Mouse (Mus musculus): ENCODE results near the gene Btrc. TPM values are rescaled to one million over a fixed set of nuclear protein-coding genes. Genes with fewer than 3 reads are reported as not detected.
A peak's percentile ranks its signal among the peaks of the same experiment; 100 is the strongest.

Btrc gene
- polyA plus RNA-seq, 1 experiment from 2014 or later, result 65.1 TPM

DNA sequence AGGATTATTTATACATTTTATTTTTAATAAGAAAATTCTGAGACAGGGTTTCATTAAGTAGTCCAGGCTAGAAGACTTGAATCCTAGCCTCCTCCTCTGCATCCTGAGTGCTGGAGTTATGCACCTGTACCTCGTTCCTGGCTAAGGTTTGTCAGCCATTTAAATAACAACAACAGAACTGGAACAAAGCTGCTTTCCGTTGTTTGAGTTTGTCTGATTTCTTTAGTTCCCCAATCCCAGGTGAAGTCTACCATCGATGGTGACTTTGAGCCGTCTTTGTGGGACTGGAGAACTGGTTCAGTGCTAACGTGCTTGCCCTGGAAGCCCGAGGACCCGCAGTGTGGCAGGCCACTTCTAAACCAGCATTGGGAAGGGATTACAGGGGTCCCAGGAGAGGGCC lies 93.4 kb downstream of the Btrc start:
- Histone ChIP-seq H3K4me1 (replicated peaks; ENCODE audit: control insufficient read depth, insufficient read depth, low read length) (peaks cover 14% of the 10 kb centered on the region), H3K9ac (replicated peaks; ENCODE audit: low read depth, low read length) (no peak overlapping the region), H3K27me3 (replicated peaks; ENCODE audit: control insufficient read depth, insufficient read depth, low read length) (no peaks in the 10 kb centered on the region), H3K4me2 (ENCODE audit: low read length) (no peak overlapping the region), H3K27ac (ENCODE audit: low read length) (no peak overlapping the region), H3K36me3 (ENCODE audit: control insufficient read depth, insufficient read depth) (no peaks in the 10 kb centered on the region), H3K9me3 (ENCODE audit: control insufficient read depth, low read length) (no peaks in the 10 kb centered on the region), H3K4me3 (replicated peaks; ENCODE audit: low read length) (no peak overlapping the region)
- no peak for ATAC-seq
- 80% methylated on average over 7 of the region's 7 CpGs for WGBS

DNA sequence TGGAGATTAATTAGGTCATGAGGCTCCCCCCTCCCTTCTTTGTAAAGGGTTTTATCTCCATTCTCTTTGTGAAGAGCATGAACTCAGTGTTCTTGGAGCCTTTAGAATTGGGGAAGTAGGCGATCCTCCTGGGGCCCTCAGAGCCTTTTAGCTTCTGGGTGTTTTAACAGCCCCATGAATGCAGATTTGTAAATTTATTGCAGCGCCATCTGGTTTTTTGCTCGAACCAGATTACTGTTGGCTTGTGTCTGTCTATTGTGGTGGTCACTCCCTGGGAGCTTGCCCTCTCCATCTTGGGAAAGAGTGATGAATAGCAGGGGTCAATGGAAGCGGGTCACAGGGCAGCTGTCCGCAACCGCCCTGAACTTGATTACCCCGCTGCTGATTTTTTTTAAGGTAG lies 95.2 kb downstream of the Btrc start:
- Histone ChIP-seq H3K4me1 (replicated peaks; ENCODE audit: control insufficient read depth, insufficient read depth, low read length) (peaks cover 14% of the 10 kb centered on the region), H3K9me3 (ENCODE audit: control insufficient read depth, low read length) (no peaks in the 10 kb centered on the region), H3K36me3 (ENCODE audit: control insufficient read depth, insufficient read depth) (no peaks in the 10 kb centered on the region), H3K4me3 (replicated peaks; ENCODE audit: low read length) (no peak overlapping the region), H3K27me3 (replicated peaks; ENCODE audit: control insufficient read depth, insufficient read depth, low read length) (no peaks in the 10 kb centered on the region), H3K9ac (replicated peaks; ENCODE audit: low read depth, low read length) (no peak overlapping the region), H3K4me2 (ENCODE audit: low read length) (no peak overlapping the region), H3K27ac (ENCODE audit: low read length) (no peak overlapping the region)
- no peak for ATAC-seq
- 16% methylated on average over 7 of the region's 7 CpGs for WGBS

DNA sequence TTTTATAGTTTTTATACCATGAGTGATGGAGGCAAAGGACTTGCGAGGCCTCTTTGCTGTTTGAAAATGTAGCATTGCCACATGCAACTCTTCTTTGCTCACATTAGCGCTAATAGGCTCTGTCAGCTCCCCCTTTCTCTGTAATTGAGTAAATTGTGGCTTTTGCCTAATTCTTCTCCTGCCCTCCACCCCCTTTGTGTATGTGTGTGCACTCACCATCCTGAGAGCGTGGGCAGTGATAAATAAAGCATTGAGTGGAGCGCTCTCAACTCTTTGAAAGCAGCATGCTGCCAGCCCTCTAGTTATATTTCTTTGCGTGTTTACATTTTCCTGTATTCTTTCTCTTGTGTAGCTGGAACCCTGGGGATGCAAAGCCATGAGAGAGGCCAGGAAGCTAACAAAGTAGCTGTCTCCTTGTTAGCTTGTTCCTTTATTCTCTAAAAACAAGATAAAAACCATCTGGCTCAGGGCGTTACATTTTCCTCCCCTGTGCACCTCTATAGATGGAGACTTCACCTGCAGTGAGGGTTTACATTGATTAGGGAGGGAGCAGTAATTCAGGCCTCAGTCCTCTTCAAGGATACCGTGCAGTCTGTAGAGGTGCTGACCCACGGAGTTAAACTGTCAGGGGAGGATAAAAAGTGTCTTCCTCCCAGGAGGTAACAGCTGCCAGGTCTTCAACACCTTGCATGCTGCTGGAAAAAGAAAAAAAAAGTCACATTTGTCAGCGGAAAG lies 96.6 kb downstream of the Btrc start:
- Histone ChIP-seq H3K9ac (replicated peaks; ENCODE audit: low read depth, low read length) (no peak overlapping the region), H3K9me3 (ENCODE audit: control insufficient read depth, low read length) (no peaks in the 10 kb centered on the region), H3K36me3 (ENCODE audit: control insufficient read depth, insufficient read depth) (no peaks in the 10 kb centered on the region), H3K4me3 (replicated peaks; ENCODE audit: low read length) (no peak overlapping the region), H3K4me1 (replicated peaks; ENCODE audit: control insufficient read depth, insufficient read depth, low read length) (peaks cover 14% of the 10 kb centered on the region), H3K27ac (ENCODE audit: low read length) (no peak overlapping the region), H3K4me2 (ENCODE audit: low read length) (no peak overlapping the region), H3K27me3 (replicated peaks; ENCODE audit: control insufficient read depth, insufficient read depth, low read length) (no peaks in the 10 kb centered on the region)
- 18% methylated on average over 9 of the region's 9 CpGs for WGBS
- ATAC-seq, result no peak

DNA sequence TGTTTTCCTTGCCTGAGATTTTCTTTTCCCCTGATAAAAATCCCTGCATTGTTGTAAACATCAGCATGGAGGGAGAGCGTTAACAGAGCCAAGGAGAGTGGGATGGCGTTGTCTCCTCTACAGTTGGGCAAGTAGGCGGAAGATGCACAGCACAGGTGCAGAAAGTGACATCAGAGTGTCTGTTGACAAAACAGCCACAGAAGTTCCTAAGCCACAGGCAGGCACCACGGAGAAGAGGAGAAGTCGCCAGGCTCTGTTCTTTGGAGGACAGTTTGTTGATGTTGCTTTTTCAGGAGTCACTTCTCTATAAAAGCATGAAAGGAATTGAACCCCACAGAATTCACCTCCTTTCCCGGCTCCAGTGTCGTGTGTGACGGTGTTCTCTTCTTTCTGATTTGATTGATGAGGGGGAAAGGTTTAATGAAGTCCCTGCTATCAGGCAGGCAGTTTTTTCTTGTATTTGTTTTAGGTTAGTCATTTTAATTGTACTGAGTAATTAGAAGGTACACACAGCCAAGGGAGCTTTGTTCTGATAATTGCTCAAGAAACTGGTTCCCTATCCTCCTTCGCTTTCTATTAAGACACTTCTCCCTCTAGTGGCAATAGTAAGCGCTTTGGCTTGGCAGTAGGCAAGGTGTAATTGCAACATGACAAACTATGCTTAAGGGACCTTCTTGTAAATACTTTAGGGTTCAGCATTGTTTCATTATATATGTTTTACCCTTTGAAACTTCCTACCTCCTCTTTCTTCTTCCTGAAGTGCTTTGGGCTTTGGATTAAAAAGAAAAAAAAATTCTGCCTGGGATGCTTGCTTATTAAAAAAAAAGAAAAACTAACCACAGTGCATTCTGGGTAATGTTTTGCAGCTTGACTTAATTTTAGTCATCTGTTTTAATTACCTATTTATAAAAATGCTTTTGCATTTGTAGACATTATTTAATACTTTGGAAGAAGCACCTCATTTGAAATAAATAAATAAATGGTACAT lies 97.5 kb downstream of the Btrc start:
- Histone ChIP-seq H3K4me1 (replicated peaks; ENCODE audit: control insufficient read depth, insufficient read depth, low read length) (peaks cover 14% of the 10 kb centered on the region), H3K4me2 (ENCODE audit: low read length) (no peak overlapping the region), H3K9me3 (ENCODE audit: control insufficient read depth, low read length) (no peaks in the 10 kb centered on the region), H3K4me3 (replicated peaks; ENCODE audit: low read length) (no peak overlapping the region), H3K9ac (replicated peaks; ENCODE audit: low read depth, low read length) (no peak overlapping the region), H3K36me3 (ENCODE audit: control insufficient read depth, insufficient read depth) (no peaks in the 10 kb centered on the region), H3K27ac (ENCODE audit: low read length) (no peak overlapping the region), H3K27me3 (replicated peaks; ENCODE audit: control insufficient read depth, insufficient read depth, low read length) (no peaks in the 10 kb centered on the region)
- 19% methylated on average over 10 of the region's 10 CpGs for WGBS
- ATAC-seq, result peak; percentile 59; the same call in 1 of the 2 replicates

DNA sequence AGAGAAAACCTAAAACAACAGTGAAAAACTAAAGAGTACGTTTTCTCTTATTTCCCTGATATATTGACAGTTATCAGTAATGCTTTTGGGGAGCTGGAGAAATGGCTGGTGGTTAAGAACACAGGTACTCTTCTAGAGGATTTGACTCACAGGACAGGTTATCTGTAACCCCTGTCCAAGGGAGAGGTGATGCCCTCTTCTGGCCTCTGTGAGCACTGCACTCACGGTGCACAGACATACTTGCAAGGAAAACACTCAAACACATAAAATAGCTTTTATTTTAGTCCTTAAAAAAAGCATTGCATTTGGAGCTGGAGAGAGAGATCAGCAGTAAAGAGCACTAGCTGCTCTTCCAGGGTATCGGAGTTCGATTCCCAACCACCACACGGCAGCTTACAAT lies 106.2 kb downstream of the Btrc start:
- H3K27me3 ChIP-seq (replicated peaks; ENCODE audit: control insufficient read depth, insufficient read depth, low read length), result no peaks in the 10 kb centered on the region
- no peak for ATAC-seq
- peaks cover 14% of the 10 kb centered on the region for H3K4me1 ChIP-seq (replicated peaks; ENCODE audit: control insufficient read depth, insufficient read depth, low read length)
- no peak overlapping the region for H3K4me2 ChIP-seq (ENCODE audit: low read length)
- no peaks in the 10 kb centered on the region for H3K9me3 ChIP-seq (ENCODE audit: control insufficient read depth, low read length)
- H3K9ac ChIP-seq (replicated peaks; ENCODE audit: low read depth, low read length), result no peak overlapping the region
- no peaks in the 10 kb centered on the region for H3K36me3 ChIP-seq (ENCODE audit: control insufficient read depth, insufficient read depth)
- no peak overlapping the region for H3K4me3 ChIP-seq (replicated peaks; ENCODE audit: low read length)
- whole genome bisulfite sequencing, result 98% methylated on average over 5 of the region's 5 CpGs
- no peak overlapping the region for H3K27ac ChIP-seq (ENCODE audit: low read length)

DNA sequence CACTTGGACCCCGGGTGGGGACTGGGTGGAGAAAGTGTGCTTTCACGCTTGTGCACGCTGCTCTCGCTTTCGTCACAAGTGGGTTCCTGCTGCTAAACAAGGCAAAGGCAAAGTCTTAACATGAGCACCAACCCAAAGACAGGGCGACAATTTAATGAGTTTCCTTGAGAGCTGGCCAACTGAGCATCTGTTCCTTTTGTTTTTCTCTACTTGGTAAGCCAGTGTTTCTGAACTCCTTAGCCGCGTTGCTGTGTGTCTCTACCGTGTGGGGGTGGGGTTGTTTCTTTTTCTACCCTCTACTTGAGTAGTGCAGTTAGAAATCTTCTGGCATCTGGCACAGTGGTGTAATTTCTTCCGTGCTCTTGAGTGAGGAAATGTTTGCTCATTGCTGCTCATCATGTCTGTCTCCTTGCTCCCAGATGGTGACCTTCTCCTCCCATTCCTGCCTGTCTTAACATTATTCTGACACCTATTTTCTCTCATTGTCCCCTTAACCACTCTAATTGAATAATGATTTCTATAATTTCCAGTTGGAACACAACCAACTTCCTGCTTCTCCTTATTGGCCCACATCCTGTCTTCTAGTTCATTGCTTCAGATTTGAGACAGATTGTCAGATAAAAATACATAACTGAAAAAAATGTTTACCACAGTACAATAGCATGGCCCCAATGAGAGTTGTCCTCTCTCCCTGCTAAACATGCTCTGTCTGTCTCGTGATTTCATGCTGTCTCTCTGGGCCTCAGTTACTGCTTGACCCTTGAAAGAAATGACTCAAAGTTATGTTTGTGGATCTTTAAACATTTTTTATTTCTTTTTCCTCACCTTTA lies 109.4 kb downstream of the Btrc start:
- H3K4me2 ChIP-seq (ENCODE audit: low read length), result 0 out of 2 replicates have a peak overlapping the region, but pooled peaks have one; percentile 3

DNA sequence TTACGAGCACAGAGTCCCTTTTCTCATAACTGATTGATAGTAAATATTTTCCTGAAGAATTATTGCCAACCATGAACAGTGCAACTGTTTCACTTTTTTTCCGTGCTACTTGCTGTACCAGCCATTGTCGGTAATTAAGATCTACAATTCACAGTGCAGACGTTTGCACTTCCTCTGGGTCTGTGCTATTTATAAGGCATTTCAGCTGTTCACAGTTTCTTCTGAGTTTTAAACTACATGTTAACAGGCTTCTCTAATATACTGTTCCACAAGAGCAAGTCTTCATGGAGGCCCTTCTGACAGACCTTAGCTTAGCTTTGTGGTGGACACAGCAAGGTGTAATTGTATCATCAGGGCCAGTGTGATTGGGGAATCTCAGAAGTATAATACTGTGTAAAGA lies 111.2 kb downstream of the Btrc start:
- no peak for ATAC-seq
- Histone ChIP-seq H3K4me3 (replicated peaks; ENCODE audit: low read length) (no peak overlapping the region), H3K27ac (ENCODE audit: low read length) (peak overlapping the region; percentile 58), H3K4me2 (ENCODE audit: low read length) (no peak overlapping the region), H3K36me3 (ENCODE audit: control insufficient read depth, insufficient read depth) (no peaks in the 10 kb centered on the region), H3K9ac (replicated peaks; ENCODE audit: low read depth, low read length) (no peak overlapping the region), H3K4me1 (replicated peaks; ENCODE audit: control insufficient read depth, insufficient read depth, low read length) (peaks cover 36% of the 10 kb centered on the region), H3K27me3 (replicated peaks; ENCODE audit: control insufficient read depth, insufficient read depth, low read length) (no peaks in the 10 kb centered on the region), H3K9me3 (ENCODE audit: control insufficient read depth, low read length) (no peaks in the 10 kb centered on the region)
- 51% methylated on average over 4 of the region's 4 CpGs for WGBS

More for the DNA sequence above, 109.4 kb downstream of the Btrc start:
- Histone ChIP-seq H3K4me1 (replicated peaks; ENCODE audit: control insufficient read depth, insufficient read depth, low read length) (peaks cover 36% of the 10 kb centered on the region), H3K27ac (ENCODE audit: low read length) (peak overlapping the region; percentile 70), H3K9me3 (ENCODE audit: control insufficient read depth, low read length) (no peaks in the 10 kb centered on the region), H3K9ac (replicated peaks; ENCODE audit: low read depth, low read length) (no peak overlapping the region), H3K27me3 (replicated peaks; ENCODE audit: control insufficient read depth, insufficient read depth, low read length) (no peaks in the 10 kb centered on the region), H3K36me3 (ENCODE audit: control insufficient read depth, insufficient read depth) (no peaks in the 10 kb centered on the region), H3K4me3 (replicated peaks; ENCODE audit: low read length) (no peak overlapping the region)
- WGBS, result 10% methylated on average over 11 of the region's 11 CpGs
- ATAC-seq, result peak; percentile 67

DNA sequence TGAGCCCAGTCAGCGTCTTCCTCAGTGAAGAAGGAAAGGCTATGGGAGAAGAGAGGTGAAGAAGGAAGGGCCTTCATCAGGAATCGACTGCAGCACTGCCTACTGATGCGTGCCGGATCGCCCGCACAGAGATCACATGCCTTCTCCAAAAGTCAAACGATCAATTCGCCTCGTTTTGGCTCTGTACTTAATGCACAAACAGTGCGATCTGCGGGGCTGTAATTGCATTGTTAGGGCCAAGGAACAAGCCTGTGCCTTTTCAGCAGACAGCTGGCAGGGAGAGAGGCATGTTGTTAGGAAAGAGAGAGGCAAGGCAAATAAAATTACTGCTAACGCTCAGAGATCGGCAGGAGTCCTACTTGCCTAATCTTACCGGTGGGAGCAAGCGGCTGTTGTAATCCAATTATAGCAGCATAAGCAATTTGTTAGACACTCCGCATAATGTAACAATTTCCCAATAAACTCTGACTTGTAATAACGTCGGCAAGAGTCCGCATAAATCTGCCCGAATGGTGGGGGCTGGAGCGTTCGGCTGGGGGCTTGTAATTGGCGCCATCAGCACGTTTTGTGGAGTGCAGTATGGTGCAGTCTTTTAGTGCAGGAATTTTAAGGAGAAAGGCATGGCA lies 112.5 kb downstream of the Btrc start:
- 6% methylated on average over 24 of the region's 24 CpGs for WGBS
- Histone ChIP-seq H3K4me3 (replicated peaks; ENCODE audit: low read length) (peak overlapping the region; percentile 7; the same call in 1 of the 2 replicates), H3K4me1 (replicated peaks; ENCODE audit: control insufficient read depth, insufficient read depth, low read length) (peaks cover 36% of the 10 kb centered on the region), H3K27me3 (replicated peaks; ENCODE audit: control insufficient read depth, insufficient read depth, low read length) (no peaks in the 10 kb centered on the region), H3K9ac (replicated peaks; ENCODE audit: low read depth, low read length) (0 out of 2 replicates have a peak overlapping the region, but pooled peaks have one; percentile 18), H3K4me2 (ENCODE audit: low read length) (peak overlapping the region; percentile 45), H3K9me3 (ENCODE audit: control insufficient read depth, low read length) (no peaks in the 10 kb centered on the region), H3K27ac (ENCODE audit: low read length) (peak overlapping the region; percentile 85), H3K36me3 (ENCODE audit: control insufficient read depth, insufficient read depth) (no peaks in the 10 kb centered on the region)
- ATAC-seq, result peak; percentile 80
